Mouse (Mus musculus) A20 (cell line): ENCODE results near the gene Cth.

ENCODE experiments used
- DNase-seq: peaks from one replicate; pipeline ENCODE4 v3.0.0-alpha.2; 2011; ENCODE audit warnings: low read depth, low spot score

Cth gene

DNA sequence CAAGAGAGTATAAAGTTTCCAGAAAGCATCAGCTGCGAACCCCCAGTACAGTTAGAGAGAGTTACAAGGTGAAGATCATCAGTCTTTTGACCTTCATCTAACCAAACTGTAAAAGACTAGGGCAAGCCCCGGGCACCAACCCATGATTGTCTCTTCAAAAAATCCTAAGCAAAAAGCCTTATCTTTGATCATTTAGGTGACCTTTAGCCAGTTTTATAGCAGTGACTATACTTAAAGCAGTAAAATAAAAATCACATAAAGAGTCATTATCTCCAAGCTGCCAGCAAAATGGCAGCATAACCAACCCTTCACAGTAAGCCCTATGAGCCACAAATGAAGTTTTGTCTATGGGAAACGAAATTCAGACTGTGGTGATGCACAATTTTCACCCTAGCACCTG is 14.6 kb downstream of the Cth start:
- no peak for DNase-seq

DNA sequence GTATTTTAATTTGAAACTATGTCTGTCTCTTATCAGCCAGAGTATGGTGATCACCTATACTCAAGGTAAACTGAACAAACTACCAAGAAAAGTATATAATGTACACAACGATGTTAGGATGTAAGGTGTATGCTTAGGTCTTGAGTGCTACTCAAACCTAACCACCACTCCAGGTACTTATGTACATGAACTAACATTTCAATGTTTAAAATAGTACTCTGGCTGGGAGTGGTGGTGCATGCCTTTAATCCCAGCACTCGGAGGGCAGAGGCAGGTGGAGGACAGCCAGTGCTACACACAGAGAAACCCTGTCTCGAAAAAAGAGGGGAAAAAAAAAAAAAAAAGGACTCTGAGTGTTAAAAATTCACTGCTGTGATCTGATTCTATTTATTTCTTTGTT is 16.7 kb downstream of the Cth start:
- DNase-seq, result no peak

DNA sequence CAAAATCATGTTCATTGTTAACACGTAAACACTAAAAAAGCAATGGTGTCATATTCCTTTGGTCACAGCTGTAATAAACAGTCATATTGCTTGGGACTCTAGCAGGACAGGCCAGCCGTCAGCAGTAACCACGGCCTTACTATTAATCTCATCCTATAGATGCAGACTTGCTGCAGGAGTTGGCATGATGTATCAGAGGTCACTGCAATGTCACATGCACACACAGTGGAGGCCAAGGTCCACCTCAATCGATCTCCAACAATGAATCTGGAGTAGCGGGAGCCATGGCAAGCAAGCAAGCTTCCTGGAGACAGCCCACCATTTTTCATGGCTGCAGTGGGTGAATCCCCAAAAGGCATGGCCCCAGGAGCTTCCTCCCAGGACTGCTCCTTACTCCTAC is 23.2 kb downstream of the Cth start:
- DNase-seq, result no peak

DNA sequence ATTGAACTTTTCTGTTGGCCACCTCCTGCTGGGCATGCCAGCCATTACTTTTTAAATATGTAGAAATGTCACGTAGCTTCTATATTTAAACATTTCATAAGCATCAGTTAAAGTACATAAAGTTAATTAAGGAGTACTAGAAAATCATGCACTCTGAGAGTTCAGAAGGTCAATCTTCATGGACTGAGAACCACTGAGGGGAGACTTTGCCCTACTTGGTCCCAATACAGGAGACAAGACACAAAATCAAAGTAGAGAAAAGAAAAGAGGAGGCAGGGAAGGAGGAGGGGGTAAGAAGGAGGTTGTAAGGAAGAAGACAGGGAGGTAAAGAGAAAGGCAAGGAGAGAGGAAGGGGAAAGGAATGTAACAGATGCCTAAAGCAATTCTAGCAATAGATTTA is 24.9 kb downstream of the Cth start:
- DNase-seq, result no peak

DNA sequence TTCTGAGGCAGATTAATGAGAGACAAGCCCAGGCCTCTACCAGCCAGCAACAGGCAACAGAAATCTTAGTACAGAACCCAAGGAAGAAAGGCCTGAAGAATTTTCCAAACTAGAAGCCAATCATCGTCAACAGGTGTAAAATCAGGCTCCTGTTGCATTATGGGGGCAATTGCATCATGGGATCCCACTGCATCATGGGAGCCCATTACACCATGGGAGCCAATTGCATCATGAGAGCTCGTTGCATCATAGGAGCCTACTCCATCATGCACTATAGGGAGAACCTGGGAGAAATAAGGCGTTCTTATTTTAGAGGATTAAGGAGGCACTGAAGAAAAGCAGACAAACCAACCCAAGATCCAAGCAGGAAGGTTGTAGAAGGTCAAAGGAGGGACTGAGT is 27.2 kb downstream of the Cth start:
- DNase-seq, result no peak

DNA sequence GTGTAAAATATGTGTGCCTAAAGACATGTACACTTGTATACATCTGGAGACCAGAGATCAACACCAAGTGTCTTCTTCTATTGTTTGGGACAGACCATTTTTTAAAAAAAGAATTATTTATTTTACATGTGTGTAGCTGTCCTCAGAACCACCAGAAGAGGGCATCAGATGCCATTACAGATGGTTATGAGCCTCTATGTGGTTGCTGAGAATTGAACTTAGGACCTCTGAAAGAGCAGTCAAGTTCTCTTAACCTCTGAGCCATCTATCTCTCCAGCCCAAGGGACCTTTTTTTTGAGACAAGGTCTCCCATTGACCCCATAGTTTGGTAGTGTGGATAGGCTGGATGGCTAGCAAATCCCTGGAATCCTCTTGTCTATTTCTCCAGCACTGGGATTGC is 33.1 kb downstream of the Cth start:
- peak; percentile 33 for DNase-seq

DNA sequence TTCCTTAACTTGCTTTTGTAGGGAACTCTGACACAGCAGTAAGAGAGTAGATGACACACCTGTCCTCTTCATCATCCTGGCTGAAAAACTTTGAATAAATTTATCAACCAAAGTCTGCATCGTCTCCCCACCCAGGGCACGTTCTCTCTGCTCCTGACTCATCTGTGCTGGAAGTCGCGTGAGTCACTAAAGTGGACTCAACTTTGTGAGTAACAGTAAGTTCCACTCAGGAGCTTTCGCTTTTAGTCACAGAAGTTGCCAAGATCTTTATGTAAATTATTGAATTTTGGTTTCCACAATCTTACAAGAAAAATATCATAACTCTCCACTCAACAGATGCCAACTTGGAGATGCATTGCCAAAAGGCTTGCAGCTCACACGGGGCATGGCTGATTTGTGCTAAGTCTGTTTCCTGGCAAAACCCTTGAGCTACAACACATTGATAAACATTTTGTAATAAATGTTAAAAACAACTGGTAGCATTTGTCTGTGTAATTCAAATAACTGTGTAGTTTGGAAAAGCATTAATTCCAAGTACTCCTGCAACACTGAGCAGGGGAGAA is 40.7 kb downstream of the Cth start:
- DNase-seq, result peak; percentile 50

DNA sequence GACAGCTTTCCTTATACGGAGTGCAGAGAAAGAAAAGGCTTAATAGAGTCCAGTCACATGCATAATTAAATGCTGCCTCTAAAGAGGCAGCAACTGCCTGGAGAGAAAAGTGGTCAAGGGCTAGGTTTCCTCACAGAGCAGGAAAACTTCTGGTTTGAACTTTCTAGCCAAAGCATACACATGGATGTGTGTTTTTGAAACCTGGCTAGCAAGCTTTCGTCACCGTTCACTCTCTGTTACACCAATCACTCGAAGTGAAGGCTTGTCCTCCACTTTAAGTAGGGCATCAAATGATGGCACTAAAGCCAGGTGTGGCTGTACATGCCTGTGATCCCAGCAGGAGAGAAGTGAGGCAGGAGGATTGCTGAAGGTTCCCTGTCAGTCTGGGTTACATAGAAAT is 41.8 kb downstream of the Cth start:
- no peak for DNase-seq

DNA sequence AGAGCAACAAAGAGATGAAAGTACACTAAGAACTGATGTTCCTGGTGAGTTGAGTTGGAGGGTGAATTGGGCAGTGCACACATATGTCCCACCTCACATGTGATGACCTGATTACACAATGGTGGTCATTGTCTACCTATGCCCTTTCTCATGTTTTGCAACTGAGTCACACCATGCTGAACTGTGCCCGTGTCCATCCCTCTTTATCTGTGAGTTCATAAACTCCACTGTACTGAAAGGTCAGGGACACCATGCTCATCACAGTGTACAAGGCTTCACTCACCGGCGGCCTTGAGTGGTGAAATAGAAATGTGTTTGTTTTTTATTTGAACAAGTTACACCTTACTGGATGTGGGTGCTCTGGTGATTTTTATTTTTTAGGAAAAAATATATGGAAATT is 42.9 kb downstream of the Cth start:
- no peak for DNase-seq

DNA sequence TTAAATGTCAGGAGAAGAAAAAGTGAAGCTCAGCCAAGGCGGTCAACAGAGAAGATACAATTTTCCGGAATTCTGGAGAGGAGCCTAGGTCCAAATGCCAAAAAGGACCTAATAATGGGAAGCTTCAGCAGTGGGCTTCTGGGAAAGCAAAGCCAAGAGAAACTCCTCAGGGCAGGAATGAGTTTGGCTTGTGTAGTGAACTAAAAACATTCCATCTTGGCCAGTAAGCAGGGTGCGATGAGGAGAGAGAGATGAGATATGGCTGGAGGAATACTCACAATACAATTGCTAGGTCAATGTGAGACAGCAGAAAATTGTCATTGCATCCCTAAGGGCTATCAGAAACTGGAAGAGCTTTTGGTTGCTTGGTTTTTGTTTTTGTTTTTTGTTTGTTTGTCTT is 43.9 kb downstream of the Cth start:
- DNase-seq, result no peak

DNA sequence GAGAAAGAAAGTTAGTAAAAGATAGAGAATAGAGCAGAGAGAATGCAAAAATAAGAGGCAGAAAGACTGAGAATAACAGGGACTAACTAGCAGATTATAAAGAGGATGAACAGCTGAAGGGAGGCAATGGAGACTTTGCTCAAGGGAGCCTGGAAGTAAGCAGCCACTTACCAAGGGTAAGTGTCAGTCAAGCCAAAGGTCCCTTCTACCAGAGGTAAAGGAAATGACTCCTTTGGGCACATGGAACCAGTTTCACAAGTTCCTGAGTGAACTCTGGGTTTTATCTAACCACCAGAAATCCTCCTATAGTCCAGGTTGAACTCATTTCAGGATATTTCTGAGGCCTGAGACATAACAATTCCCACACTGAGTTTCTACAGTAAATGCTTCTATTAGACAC is 47.0 kb downstream of the Cth start:
- no peak for DNase-seq

DNA sequence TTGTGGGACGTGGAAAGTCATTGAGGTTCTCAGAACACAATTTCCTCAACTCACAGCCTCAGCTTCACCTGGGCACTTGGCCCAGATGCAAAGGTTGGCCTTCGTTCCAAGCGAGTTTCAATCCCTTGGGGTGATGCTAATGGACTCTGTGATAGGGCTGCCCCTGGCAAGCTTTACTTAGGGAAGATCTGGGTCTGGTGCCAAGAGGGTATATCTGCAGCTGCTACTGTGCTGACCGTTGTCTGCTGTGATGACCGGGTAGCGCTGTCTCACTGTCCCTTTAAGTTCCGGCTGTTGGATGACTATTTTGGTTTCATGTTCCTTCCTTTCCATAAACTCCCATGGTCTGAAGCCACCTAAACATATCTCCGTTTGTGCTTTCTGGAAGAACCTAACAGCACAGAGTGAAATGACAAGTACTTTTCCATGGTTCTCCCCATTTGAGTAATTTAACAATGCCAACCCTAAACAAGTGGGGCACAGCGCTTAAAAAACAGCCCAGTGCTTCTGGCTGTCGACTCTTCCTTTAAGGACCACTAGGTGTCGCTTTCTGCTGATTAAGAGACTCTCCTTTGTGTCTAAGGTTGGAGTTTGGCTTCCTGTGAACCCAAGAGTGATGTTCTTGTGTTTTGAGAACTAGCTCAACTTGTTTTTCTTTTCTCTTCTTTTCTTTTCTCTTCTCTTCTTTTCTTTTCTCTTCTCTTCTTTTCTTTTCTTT is 48.3 kb downstream of the Cth start:
- peak; percentile 71 for DNase-seq

DNA sequence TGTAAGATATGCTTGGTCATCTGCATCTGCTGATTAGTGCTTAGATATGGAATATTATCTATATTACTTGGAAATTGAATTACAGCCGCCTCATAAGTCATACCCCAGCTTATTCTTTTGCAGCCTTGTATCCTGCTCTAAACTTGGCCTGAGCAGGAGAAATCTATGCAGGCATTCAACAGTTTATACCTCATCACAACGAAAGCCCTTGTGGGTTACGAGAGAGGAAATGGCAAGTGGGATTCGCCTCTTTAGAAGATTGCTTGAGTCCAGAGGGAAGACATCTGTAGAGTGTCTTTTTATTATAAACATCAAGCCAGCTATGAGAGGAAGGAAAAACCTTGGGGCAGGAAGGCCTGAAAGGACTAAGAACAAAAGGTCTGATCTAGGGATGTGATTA is 52.0 kb downstream of the Cth start:
- no peak for DNase-seq

DNA sequence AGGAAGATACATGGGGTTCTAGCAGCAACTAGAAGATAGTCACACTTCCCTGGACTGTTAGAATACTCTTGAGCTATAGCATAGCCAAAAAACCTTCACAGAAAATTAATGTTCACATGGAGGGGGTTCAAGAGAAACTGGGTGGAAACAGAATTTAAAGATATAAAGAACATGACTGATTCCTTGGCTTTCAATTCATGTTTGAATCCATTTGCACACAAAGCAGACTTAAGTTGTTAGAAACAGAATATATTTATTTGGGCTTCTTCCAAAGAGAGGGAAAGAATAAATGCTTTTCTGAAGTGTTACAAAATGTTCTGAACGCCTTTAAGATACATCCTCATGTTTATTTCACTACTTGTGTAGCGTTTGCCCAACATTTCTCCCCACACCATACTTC is 57.0 kb downstream of the Cth start:
- DNase-seq, result no peak

DNA sequence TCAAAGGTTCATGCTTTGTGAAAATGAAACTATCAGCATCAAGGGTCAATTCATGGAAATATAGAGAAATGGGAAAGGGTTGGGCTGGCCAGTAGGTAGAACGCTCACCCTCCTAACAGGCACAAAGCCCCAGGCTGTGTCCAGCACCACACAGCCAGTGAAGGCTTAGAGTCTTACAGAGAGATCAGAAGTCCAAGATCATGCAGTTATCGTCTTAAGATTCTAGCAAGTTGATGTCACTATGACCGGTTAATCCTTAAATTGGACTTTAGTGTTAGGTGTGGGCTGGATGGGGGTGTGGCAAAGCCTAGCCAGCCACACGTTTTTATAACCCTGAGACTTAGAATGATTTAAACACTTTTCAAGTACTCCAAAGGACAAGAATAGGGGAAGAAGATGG is 58.6 kb downstream of the Cth start:
- DNase-seq, result no peak

DNA sequence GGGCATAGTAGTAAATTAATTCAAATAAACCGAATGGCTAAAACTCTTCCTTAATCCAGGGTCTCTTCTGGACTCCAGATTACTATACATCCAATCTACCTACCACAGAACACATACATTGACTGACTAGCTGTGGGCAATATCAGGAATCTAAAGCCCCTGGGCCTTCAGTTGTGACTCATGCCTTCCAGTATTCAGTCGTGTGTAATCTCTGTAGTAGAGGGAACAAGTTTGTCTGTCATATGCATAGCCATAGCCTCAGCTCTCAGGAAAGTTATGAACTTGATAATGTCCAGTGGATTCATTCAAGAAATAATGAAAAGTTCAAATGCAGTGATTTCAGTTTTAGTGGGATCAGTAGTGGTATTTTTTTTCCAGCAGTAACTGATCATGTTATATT is 59.0 kb downstream of the Cth start:
- no peak for DNase-seq

DNA sequence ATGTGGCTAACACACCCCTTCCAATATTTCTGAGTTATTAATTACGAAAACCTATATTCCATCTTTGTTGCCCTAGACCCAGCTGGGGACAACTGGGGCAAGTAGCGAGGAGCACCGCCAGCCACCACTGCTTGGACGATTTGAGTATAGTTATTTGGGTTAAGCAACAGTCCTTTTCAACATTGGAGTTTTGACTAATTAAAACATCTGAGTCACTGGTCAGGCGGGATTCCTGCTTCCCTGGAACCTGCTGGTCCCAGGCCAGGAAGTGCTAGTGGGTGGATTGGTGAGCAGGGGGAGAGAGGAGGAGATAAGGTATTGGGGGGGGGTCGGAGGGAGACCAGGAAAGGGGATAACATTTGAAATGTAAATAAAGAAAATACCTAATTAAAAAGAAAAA is 59.4 kb downstream of the Cth start:
- DNase-seq, result no peak

DNA sequence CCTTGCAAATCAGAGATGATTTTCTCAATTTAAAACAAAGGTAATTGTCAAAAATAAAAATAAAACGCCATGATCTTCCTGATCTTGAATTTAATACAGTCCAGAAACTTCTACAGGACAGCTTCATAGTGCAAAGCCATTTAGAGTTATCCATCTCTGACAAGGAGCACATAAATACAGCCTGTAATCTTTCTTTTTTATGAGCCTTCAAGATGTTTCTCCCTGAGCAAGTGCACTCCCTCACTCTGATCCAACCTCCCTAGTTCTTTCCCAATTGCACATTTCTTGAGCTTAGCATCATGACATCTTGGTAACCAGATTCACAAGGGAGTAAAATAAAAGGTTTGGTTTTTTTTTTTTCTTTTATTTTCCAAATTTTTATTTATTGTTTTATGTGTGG is 72.1 kb downstream of the Cth start:
- no peak for DNase-seq

DNA sequence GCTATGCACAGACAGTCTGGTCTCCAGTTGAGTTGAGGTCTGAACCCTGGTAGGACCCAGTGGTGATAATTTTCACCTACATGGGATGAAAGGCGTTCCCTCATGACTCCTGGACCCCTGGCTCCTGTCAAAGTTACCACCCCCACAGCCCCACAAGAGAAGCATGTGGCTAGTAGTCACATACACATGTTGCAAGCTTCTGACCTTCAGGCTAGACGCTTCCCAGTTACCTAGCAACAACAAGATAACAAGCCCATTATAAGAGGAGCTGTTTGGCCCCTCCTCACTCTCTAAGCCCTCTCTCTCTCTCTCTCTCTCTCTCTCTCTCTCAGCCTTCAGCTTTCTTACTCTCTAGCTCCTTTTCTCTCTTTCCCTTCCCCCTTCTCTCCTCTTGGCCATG is 76.4 kb downstream of the Cth start:
- no peak for DNase-seq

DNA sequence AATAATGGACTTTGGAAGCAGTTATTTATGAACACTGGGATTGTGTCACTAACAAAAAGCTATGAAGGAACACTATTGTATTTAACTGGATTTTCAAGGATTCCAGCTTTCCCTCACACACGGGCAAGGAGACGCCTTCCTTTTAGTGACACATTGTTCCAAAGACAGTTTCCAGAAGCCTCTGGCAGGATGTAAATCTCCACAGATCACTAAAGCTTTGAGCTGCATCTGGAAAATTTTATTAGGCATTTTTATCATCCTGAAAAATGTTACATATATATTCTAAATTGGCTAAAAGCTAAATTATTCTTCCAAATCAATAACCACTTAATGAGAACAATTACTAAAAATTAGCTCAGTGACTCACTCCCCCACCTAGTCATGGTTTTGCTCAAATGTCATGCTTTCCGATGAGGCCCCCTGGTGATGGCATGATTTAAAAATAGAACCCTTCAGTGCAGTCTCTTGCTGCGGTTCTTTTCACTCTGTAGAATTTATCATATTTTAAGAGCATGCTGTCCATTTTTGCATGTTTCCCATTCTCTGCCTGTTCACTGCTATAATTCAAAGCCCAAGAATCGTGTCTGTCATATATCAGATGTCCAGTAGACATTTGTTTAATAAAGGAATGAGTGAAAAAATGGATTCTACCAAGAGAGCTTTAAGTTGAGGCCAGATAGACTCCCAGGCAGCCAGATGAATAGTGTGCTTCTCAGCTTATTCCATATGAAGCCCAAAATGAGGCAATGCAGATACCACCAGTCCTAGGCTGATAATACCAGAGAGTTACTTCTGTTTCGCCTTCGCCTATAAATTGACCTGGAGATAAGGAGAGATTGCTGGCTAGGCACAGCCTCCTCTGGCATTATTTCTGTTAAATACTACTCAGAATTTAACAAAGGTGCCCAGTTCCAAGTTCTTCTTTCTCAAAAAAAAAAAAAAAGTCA is 77.3 kb downstream of the Cth start:
- no peak for DNase-seq
